Mouse (Mus musculus) cortical plate, adult 2 months (tissue): ENCODE measurements around the gene Colgalt1. TPM values are rescaled to one million over a fixed set of nuclear protein-coding genes. Genes with fewer than 3 reads are reported as not detected.
A peak's percentile ranks its signal among the peaks of the same experiment; 100 is the strongest.

ENCODE experiments used
- H3K27ac ChIP-seq: fragments of 200-500 bp; 2 replicates; pipeline ENCODE4 v1.5.1; 2012; ENCODE audit warnings: low read length, control low read depth, inconsistent platforms; ENCODE audit not compliant: insufficient read depth
- H3K4me1 ChIP-seq: fragments of 200-500 bp; 2 replicates; pipeline ENCODE4 v1.6.1; 2011; ENCODE audit warnings: low read length; ENCODE audit not compliant: control insufficient read depth, insufficient read depth
- H3K4me3 ChIP-seq: fragments of 200-500 bp; 2 replicates; pipeline ENCODE4 v1.5.1; 2011; ENCODE audit warnings: mild to moderate bottlenecking, low read length, control low read depth; ENCODE audit not compliant: insufficient read depth
- CTCF ChIP-seq: fragments of 200-500 bp; IDR thresholded peaks from 2 replicates; pipeline ENCODE4 v1.5.1; 2011; ENCODE audit warnings: mild to moderate bottlenecking, control low read depth, low read length; ENCODE audit not compliant: insufficient read depth; ENCODE audit errors: extremely low read depth
- POLR2A ChIP-seq: fragments of 200-500 bp; IDR thresholded peaks from 2 replicates; pipeline ENCODE4 v1.6.1; 2011; ENCODE audit warnings: mild to moderate bottlenecking, low read length, control low read depth; ENCODE audit not compliant: insufficient read depth; ENCODE audit errors: extremely low read depth
- polyA plus RNA-seq: library from polyadenylated mRNA; depleted of rRNA; stranded (reverse); fragments of >200 nt; gene quantifications from 2 replicates; pipeline ENCODE4 v1.2.3, GENCODE M21; 2012

The Colgalt1 gene
- polyA plus RNA-seq, 1 experiment: 100 TPM

DNA sequence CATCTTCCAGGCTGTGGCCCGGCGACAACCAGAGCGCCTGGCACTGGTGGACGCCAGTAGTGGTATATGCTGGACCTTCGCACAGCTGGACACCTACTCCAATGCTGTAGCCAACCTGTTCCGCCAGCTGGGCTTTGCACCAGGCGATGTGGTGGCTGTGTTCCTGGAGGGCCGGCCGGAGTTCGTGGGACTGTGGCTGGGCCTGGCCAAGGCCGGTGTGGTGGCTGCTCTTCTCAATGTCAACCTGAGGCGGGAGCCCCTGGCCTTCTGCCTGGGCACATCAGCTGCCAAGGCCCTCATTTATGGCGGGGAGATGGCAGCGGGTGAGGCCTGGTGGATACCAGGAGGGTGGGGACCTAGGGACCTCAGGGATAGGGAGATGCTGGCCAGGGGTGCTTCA lies 31.3 kb upstream of the Colgalt1 start:
- TF ChIP-seq CTCF (no peak), POLR2A (no peak)
- Histone ChIP-seq H3K27ac (no peak overlapping the region), H3K4me1 (no peaks in the 10 kb centered on the region), H3K4me3 (no peak overlapping the region)

DNA sequence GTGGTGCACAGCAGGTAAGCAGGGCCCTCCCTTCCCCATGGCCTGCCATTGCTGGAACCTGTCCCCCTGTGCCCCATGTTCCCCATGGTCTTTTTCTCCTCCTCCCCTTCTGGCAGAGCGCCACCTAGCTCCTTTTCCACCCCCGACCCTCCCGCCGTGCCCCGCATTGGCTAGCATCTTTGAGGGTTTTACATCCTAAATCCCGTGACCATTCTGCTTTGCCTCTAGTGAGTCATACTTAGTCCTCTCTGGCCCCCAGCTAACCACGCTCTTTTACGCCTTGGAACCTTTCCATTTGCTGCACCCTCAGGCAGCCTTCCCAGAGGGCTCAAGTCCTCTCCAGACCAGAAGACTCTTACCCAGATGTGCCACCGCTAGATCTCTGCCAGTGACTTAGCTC lies 30.6 kb upstream of the Colgalt1 start:
- Histone ChIP-seq H3K4me1 (no peaks in the 10 kb centered on the region), H3K27ac (no peak overlapping the region), H3K4me3 (no peak overlapping the region)
- TF ChIP-seq CTCF: no peak
- no peak for TF ChIP-seq POLR2A

DNA sequence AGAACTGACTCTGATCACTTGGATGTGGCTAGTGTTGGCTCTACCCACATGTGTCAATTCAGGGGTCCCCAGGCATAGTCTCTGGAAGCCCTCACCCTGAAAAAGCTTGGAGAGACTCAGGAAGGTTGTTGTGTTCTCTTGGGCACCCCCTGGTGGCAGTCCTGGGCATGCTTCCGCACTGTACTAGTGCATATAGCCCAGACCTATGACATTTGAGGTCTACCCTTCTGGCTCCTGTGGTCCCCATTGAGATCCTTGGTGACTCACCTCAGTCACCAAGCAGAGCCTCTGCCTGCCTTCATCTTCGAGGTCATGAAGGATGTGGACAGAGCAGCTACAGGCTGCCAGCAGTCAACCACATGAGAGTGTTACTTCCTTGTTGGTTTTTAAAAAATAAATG lies 23.9 kb upstream of the Colgalt1 start:
- Histone ChIP-seq H3K4me3 (no peak overlapping the region), H3K27ac (no peak overlapping the region)
- TF ChIP-seq POLR2A (no peak), CTCF (peak; percentile 57)

DNA sequence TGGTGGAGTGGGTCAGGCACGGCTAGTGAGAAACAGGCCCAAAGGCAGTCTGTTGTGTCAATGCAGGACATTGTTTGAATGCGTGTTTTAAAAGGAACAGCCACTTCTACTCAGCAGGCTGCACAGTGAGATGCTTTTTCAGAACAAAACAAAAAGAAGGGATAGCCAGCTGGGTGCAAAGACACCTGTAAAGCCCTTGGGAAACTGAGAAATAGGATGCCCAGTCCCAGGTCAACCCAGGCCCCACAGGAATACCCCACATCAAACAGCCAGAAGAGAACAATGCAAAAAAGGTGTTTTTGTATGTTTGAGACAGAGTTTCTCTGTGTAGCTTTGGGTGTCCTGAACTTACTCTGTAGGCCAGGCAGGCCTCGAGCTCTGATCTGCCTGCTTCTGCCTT lies 22.0 kb upstream of the Colgalt1 start:
- Histone ChIP-seq H3K4me1 (peaks cover 5% of the 10 kb centered on the region), H3K4me3 (no peak overlapping the region), H3K27ac (no peak overlapping the region)
- TF ChIP-seq CTCF (no peak), POLR2A (no peak)

More for the DNA sequence above, 23.9 kb upstream of the Colgalt1 start:
- peaks cover 2% of the 10 kb centered on the region; the same call in 1 of the 2 replicates for H3K4me1 ChIP-seq

DNA sequence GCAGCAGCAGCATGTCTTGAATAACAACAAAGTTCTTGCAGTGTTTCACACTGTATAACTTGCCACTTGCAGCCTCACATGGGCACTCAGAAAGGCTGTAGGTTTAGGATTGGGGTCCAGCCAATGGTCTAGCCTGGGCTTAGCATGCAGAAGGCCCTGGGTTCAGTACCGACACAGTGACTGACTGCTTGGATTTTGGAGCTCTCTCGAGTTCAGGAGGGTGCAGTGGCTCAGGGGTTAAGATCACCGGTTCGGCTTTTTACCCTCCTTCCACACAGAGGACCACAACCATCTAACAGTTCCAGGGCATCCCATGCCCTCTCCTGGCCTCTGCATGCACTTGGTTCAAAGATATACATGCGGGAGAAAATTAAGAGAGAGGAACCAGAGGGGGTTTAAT lies 19.8 kb upstream of the Colgalt1 start:
- TF ChIP-seq CTCF (no peak), POLR2A (no peak)
- Histone ChIP-seq H3K4me3 (peak overlapping the region; percentile 99), H3K4me1 (peaks cover 5% of the 10 kb centered on the region), H3K27ac (peak overlapping the region; percentile 77; the same call in 1 of the 2 replicates)

DNA sequence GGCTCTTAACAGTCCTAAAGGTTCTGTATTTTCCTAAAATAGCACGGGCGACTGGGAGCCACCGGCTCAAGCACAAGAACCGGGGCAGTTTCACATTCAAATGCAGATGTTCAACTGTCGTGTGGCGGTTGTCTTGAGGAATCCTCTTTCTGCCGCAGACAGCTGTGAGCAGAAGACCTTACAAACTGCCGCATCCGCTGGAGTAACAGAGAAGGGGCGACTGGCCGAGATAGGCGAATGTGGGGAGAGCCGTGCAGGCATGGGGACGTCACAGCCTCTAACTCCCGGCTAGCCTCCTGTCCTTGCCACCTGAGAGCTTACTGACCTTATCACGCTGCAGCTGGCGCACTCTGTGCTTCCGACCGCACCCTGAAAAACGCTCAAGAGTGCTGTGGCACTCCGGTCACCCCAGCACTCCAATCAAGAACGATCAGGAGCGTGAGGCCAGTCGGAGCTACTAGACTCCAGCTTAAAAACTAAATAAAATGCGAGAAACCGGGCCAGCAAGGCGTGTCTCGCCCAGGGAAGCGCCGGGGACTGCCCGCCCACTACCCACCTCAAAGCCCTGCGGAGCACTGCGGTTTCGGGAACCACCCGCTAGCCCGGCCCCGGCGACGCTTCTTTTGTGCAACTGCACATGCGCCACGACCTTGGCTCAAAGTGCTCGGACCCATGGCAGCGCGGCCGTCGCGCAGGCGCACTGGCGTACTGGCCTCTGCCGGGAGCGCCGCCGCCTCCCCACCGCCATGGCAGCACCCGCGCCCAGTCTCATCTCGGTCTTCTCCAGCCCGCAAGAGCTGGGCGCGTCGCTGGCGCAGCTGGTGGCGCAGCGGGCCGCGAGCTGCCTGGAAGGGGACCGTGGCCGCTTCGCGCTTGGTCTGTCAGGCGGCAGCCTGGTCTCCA lies 19.1 kb upstream of the Colgalt1 start, which contains the start of gene Pgls:
TSS of gene Pgls (plus strand) at position 706 of the 903 bp plus-strand sequence.
- Histone ChIP-seq H3K4me3 (peak within 1 kb of the TSS; percentile 99), H3K4me1 (peaks cover 5% of the 10 kb centered on the region), H3K27ac (peak within 1 kb of the TSS; percentile 99)
- TF ChIP-seq POLR2A (peak; percentile 16; the same call in 1 of the 2 replicates), CTCF (no peak)

DNA sequence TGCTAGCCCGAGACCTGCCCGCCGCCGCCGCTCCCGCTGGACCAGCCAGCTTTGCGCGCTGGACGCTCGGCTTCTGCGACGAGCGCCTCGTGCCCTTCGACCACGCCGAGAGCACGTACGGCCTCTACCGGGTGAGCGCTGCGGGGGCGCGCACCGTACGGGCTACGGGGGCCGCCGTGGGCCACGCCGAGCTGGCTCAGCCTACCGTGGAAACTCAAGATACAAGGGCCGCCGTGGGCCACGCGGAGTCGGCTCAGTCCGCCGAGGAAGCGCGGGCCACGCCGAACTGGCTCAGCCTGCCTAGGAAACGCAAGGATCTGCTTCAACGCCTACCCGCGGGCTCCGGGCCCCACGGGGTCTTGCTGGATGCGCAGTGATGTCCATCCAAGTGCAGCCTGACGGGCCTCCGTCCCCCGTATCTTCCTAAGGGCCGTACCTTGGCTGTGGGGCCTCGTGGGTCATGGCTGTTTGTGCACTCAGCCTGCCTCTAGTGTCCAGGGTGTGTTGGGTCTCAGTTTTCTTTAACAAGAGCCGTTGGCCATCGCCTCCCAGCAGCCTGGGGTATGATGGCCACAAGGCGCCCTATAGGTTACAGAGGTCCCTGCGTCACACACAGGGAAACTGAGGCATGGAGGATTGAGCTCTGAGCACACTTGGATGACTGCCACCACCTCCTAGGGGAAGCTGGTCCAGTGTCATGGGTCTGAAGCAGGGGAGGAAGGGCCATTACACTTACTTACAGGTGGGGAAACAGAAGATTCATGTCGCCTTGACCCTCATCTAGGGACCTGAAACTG lies 18.2 kb upstream of the Colgalt1 start:
- peak overlapping the region; percentile 99 for H3K4me3 ChIP-seq
- peaks cover 5% of the 10 kb centered on the region for H3K4me1 ChIP-seq
- TF ChIP-seq POLR2A: no peak
- TF ChIP-seq CTCF: no peak
- H3K27ac ChIP-seq: peak overlapping the region; percentile 99

DNA sequence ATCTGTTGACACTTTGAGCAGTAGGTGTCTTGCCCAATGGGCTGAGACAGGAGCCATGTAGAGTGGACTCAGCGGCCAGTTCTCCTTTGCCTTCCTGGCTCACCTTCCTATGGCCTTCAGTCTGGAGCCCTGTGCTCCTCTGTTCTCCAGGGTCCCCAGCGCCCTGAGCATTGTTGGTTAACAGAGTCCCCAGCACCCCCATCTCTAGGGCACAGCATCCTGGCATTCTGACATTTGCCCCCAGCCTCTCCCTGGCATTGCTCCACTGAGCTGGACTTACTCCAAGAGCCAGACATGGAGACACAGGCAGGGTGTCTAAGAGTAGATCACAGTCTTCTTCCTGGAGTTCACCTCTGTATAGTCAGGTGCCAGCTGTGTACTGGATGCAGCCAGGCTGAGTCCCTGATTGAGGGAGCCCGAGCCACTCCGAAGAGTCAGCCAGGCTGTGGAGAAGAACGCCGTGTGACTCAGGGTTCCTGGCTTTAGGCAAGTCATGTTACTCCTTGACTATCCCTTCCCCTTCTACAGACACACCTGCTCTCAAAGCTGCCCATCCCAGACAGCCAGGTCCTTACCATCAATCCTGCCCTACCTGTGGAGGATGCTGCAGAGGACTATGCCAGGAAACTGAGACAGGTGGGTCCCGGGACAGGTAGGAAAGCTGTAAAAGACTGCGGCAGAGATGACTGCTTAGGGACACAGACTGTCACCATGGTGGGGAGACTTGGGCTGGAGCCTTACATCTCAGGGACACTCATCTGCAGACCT lies 17.1 kb upstream of the Colgalt1 start:
- Histone ChIP-seq H3K4me1 (peaks cover 5% of the 10 kb centered on the region), H3K4me3 (no peak overlapping the region), H3K27ac (no peak overlapping the region)
- TF ChIP-seq CTCF (no peak), POLR2A (no peak)

DNA sequence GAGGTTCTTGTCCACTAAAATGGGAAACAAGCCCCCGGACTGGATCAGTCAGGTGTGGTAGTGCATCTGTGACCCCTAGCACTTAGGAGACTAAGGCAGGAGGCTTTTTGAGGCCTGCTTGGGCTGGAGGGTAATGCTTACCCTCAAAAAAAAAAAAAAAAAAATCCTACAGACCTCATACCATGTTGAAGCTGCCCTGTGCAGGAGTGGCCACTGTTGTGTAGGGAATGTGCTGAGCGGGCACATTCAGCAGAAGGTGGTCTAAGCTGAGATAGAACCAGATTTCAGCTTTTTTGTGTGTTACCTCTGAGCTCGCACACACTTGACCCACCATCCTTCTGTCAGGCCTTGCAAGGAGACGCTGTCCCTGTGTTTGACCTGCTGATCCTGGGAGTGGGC lies 16.5 kb upstream of the Colgalt1 start:
- Histone ChIP-seq H3K27ac (no peak overlapping the region), H3K4me3 (no peak overlapping the region), H3K4me1 (peaks cover 5% of the 10 kb centered on the region)
- TF ChIP-seq CTCF (no peak), POLR2A (no peak)
